ENCODE assay signal across 8 mouse cellular contexts in the genomic region with DNA sequence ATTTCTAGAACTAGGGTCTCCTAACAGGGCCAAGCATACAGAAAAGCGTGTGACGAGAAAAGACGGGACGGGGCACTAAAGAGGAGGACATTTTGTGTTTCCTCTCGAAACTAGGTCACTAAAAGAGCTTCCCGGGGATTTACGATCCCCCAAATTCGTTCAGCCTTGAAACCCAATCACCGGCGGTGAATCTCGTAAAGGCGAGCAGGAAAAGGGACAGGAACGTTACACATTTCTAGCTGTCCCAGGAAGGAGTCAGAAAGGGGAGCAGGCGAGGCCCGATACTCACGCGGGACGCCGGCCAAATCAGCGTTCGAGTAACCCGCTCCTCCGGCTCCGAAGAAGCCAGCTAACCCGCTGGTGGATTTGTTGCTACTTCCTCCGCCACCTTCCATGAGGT. TPM values are rescaled to one million over a fixed set of nuclear protein-coding genes. Genes with fewer than 3 reads are reported as not detected.
DNase-seq lines count a peak whose midpoint lies in the region; ATAC-seq and TF ChIP-seq lines count a peak whose summit lies in the region.

No protein-coding gene starts in this region.

- no peaks in the 10 kb centered on the region for H3K27me3 ChIP-seq in cerebellum, adult 2 months (ENCODE audit: control insufficient read depth, insufficient read depth, low read length)
- H3K27me3 ChIP-seq in hindbrain, embryonic 11.5 days (ENCODE audit: control insufficient read depth, insufficient read depth, low read length), result no peaks in the 10 kb centered on the region

- H3K4me2 ChIP-seq in hindbrain, embryonic 11.5 days (replicated peaks; ENCODE audit: low read depth, low read length), result peak overlapping the region; percentile 40

- no peaks in the 10 kb centered on the region; the same call in 1 of the 2 replicates for H3K4me1 ChIP-seq in cerebellum, adult 2 months (ENCODE audit: control insufficient read depth, insufficient read depth, low read length)
- peaks cover 3% of the 10 kb centered on the region; the same call in 1 of the 2 replicates for H3K4me1 ChIP-seq in hindbrain, embryonic 11.5 days (replicated peaks; ENCODE audit: control insufficient read depth, insufficient read depth, low read length)

- H3K4me3 ChIP-seq in cerebellum, adult 2 months (replicated peaks; ENCODE audit: insufficient read depth, low read depth, low read length), result peak overlapping the region; percentile 64
- peak overlapping the region; percentile 100 for H3K4me3 ChIP-seq in hindbrain, embryonic 11.5 days (ENCODE audit: low read depth, low read length)

- no peaks in the 10 kb centered on the region for H3K9me3 ChIP-seq in hindbrain, embryonic 11.5 days (ENCODE audit: control insufficient read depth, low read length)

- H3K9ac ChIP-seq in hindbrain, embryonic 11.5 days (ENCODE audit: low read depth, low read length), result peak overlapping the region; percentile 65

- peak overlapping the region; percentile 8; the same call in 1 of the 2 replicates for H3K27ac ChIP-seq in cerebellum, adult 2 months (ENCODE audit: insufficient read depth, low read length)
- H3K27ac ChIP-seq in hindbrain, embryonic 11.5 days (ENCODE audit: low read depth, low read length), result no peak overlapping the region

- TF ChIP-seq POLR2A in cerebellum, adult 2 months (IDR thresholded peaks at IDR 0.05; ENCODE audit: borderline replicate concordance, insufficient read depth, low read length), result no peak

- TF ChIP-seq CTCF in cerebellum, adult 2 months (IDR thresholded peaks at IDR 0.05; ENCODE audit: borderline replicate concordance, insufficient read depth, low read depth, low read length), result no peak

- ATAC-seq in hindbrain, embryonic 11.5 days (ENCODE audit: low FRiP score), result peak; percentile 38; the same call in 1 of the 2 replicates
- ATAC-seq in megakaryocyte progenitor cell, adult 5-6 weeks (replicated peaks; ENCODE audit: poor library complexity), result peak; percentile 29; the same call in 1 of the 2 replicates

- H3K36me3 ChIP-seq in hindbrain, embryonic 11.5 days (ENCODE audit: control insufficient read depth, insufficient read depth, low read length), result peaks cover 6% of the 10 kb centered on the region; the same call in 1 of the 2 replicates

- DNase-seq in cerebellum, adult 2 months, result no peak
- no peak for DNase-seq in cerebellum, postnatal 25 days
- peak; percentile 42 for DNase-seq in thymus, postnatal 0 days (ENCODE audit: low spot score)
- no peak for DNase-seq in thymus, postnatal 4 days
- peak; percentile 58 for DNase-seq in hindbrain, embryonic 11.5 days (ENCODE audit: low spot score)
- no peak for DNase-seq in layer of hippocampus, adult 9-11 months
- no peak for DNase-seq in adrenal gland, postnatal 10 days

- under 1% methylated on average over 26 of the region's 26 CpGs for WGBS in cerebellum, adult 2 months
- under 1% methylated on average over 22 of the region's 26 CpGs for WGBS in hindbrain, embryonic 11.5 days

RNA-seq across cellular contexts. Expression of a gene that starts 0.3 kb away (rescaled TPM):
- polyA plus RNA-seq in cerebellum, adult 2 months (2012; rRNA removed), result 178 and 182 TPM in 2 replicates
- polyA plus RNA-seq in thymus, postnatal 0 days (2015; fragmentation: Nextera tagmentation; extraction: Ambion mirVana), result 402 and 405 TPM in 2 replicates
- 257 and 276 TPM in 2 replicates for polyA plus RNA-seq in hindbrain, embryonic 11.5 days (2014; fragmentation: Nextera tagmentation; extraction: Ambion mirVana)
- total RNA-seq in megakaryocyte progenitor cell, adult 5-6 weeks (2015), result 237 and 249 TPM in 2 replicates
- total RNA-seq in megakaryocyte progenitor cell, adult 5-6 weeks (2017), result 159 and 183 TPM in 2 replicates
- 100 to 1,000 TPM; 159 to 175 TPM for total RNA-seq in adrenal gland, postnatal 10 days (2021)

RNA-seq across cellular contexts. Expression of a gene that starts 0.4 kb away (rescaled TPM):
- 16.1 and 16.5 TPM in 2 replicates for polyA plus RNA-seq in cerebellum, adult 2 months (2012; rRNA removed)
- 41.3 and 41.4 TPM in 2 replicates for polyA plus RNA-seq in thymus, postnatal 0 days (2015; fragmentation: Nextera tagmentation; extraction: Ambion mirVana)
- polyA plus RNA-seq in hindbrain, embryonic 11.5 days (2014; fragmentation: Nextera tagmentation; extraction: Ambion mirVana), result 62.0 and 69.8 TPM in 2 replicates
- total RNA-seq in megakaryocyte progenitor cell, adult 5-6 weeks (2015), result 44.1 and 48.1 TPM in 2 replicates
- 102 and 143 TPM in 2 replicates for total RNA-seq in megakaryocyte progenitor cell, adult 5-6 weeks (2017)
- total RNA-seq in adrenal gland, postnatal 10 days (2021), result 10 to 100 TPM; 50.2 to 54.2 TPM

RNA-seq across cellular contexts. Expression of a gene that starts 41.7 kb away (rescaled TPM):
- polyA plus RNA-seq in cerebellum, adult 2 months (2012; rRNA removed), result 69.7 and 78.5 TPM in 2 replicates
- polyA plus RNA-seq in thymus, postnatal 0 days (2015; fragmentation: Nextera tagmentation; extraction: Ambion mirVana), result 103 and 109 TPM in 2 replicates
- 101 and 103 TPM in 2 replicates for polyA plus RNA-seq in hindbrain, embryonic 11.5 days (2014; fragmentation: Nextera tagmentation; extraction: Ambion mirVana)
- total RNA-seq in megakaryocyte progenitor cell, adult 5-6 weeks (2015), result 245 and 252 TPM in 2 replicates
- 194 and 212 TPM in 2 replicates for total RNA-seq in megakaryocyte progenitor cell, adult 5-6 weeks (2017)
- total RNA-seq in adrenal gland, postnatal 10 days (2021), result 100 to 1,000 TPM; 154 to 170 TPM

RNA-seq across cellular contexts. Expression of a gene that starts 59.5 kb away (rescaled TPM):
- polyA plus RNA-seq in cerebellum, adult 2 months (2012; rRNA removed), result not detected in 2 replicates
- polyA plus RNA-seq in thymus, postnatal 0 days (2015; fragmentation: Nextera tagmentation; extraction: Ambion mirVana), result not detected in 2 replicates
- not detected in 2 replicates for polyA plus RNA-seq in hindbrain, embryonic 11.5 days (2014; fragmentation: Nextera tagmentation; extraction: Ambion mirVana)
- total RNA-seq in megakaryocyte progenitor cell, adult 5-6 weeks (2015), result not detected in 2 replicates
- total RNA-seq in megakaryocyte progenitor cell, adult 5-6 weeks (2017), result not detected in 2 replicates
- total RNA-seq in adrenal gland, postnatal 10 days (2021), result not detected

Comparison
In these comparisons a context has a peak if more than half of its experiments do, and no peak if none do; other contexts are left out.
1. DNase-seq: peak in thymus, postnatal 0 days (single experiment) and hindbrain, embryonic 11.5 days (single experiment); none in cerebellum, adult 2 months (0 of 2), cerebellum, postnatal 25 days (0 of 2), thymus, postnatal 4 days (single experiment), layer of hippocampus, adult 9-11 months (single experiment) and adrenal gland, postnatal 10 days (single experiment).